Mouse (Mus musculus): ENCODE results near the gene Krtap5-4.
"Not testable (repeated sequence)": the region's sequence is repeated elsewhere in the genome, so short reads cannot be mapped to it uniquely, and the experiment has no call there.

Gene Krtap5-4

DNA sequence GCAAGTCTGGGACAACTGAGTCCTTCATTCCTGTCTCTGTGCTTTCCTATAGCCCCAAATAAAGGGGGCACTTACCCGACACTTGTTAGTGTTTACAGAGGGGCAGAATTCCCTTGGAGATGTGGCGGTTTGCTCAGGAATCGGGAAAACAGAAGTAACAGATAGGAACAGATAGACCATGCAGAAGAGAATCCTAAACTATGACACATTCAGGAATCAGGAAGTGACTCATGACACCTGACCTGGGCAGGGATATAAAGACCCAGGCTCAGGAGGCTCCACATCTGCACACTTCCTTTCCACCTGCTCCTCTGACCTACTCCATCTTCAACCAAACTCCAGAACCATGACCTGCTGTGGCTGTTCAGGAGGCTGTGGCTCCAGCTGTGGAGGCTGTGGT lies at the start of gene Krtap5-4:
Gene Krtap5-4 (plus strand): TSS at position 301 of the 400 bp plus-strand sequence.
- DNase-seq = no peak

DNA sequence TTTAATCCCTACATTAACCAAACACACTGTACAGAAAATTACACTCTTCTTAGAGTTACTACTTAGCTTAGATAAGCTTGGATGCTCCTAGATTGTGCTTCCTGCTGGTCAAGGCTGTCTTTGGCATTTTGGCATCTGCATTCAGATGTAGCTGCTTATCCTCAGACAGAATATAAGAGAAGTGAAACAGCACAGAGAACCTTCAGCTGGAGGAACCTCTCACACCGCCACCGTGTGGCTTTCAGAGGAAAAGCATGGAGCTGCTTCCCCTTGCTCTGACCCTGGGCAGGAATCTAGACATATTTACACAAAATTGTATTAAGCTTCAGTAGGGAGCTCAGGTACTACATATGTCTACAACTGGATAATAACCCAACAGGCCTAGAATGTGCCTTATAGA lies 47.8 kb upstream of the Krtap5-4 start:
- DNase-seq = peak; percentile 66 to 70

DNA sequence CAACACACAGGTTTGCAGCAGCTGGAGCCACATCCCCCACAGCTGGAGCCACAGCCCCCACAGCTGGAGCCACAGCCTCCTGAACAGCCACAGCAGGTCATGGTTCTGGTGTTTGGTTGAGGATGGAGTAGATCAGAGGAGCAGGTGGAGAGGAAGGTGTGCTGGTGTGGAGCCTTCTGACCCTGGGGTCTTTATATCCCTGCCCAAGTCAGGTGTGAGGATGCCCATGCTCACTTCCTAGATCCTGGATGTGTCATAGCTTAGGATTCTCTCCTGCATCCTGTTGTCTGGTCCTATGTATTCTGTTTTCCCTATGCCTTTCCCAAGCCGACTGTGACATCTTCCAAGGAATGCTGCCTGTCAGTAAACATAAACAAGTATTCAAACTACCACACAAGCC lies 45.1 kb upstream of the Krtap5-4 start, which contains the start of gene Gm2431:
Gene Gm2431 (minus strand): TSS at position 101 of the 400 bp plus-strand sequence.
- not testable (repeated sequence) for DNase-seq

DNA sequence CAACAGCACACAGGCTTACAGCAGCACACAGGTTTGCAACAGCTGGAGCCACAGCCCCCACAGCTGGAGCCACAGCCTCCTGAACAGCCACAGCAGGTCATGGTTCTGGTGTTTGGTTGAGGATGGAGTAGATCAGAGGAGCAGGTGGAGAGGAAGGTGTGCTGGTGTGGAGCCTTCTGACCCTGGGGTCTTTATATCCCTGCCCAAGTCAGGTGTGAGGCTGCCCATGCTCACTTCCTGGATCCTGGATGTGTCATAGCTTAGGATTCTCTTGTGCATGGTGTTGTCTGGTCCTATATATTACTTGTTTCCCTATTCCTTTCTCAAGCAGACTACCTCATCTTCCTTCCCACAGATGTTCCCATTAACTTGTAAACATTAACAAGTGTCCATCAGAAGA lies 29.1 kb upstream of the Krtap5-4 start, which contains the start of gene Gm4559:
Gene Gm4559 (minus strand): TSS at position 101 of the 400 bp plus-strand sequence.
- not testable (repeated sequence) for DNase-seq

DNA sequence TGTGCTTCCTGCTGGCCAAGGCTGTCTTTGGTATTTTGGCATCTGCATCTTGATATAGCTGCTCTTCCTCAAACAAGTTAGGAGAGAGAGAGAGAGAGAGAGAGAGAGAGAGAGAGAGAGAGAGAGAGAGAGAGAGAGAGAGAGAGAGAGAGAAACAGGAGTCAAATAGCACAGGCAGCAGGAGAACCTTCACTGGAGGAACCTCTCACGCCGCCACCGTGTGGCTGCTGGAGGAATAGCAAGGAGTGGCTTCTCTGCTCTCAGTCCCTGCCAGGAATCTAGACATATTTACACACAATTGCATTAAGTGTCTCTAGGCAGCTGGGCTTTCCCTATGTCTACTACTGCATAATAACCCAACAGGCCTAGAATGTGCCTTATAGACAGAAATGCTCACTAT lies 25.2 kb upstream of the Krtap5-4 start:
- peak; percentile 88 to 89 for DNase-seq

DNA sequence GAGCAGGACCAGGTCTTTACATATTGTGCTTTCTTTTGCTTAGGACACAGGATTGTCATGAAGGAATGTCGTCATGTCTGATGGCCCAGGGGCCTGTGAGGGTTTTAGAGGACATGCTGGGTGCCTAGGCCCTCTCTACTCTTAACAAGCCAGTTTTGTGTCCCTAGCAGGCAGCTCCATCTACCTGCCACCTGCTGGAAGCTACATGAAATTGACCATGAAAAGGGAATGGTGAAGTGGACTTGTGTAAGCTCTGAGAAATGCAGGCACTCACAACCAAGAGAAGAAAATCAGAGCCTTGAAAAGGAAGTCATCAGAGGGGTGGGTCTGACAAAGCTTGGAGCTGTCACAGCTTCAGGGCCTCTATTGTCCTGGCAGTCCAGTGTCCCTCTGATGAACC lies 24.1 kb upstream of the Krtap5-4 start:
- not testable (repeated sequence) for DNase-seq

DNA sequence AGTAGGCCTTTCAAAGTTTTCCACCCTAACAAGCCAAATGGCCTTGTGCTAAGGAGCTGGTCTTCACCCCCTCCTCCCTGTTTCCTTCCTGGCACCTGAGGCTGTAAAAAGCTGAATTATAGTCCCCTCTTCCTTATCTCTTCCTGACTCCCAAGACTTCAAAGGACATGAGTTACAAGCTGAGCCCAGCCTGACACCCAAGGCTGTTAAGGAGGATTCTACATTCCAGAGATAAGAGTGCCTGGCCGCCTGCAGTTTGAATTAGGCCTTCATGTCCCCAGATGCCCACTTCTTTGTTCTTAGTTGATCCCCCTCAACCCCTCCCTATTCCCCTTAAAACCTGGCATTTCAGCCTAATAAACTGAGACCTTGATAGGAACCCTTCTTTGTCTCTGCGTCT lies 20.5 kb upstream of the Krtap5-4 start:
- not testable (repeated sequence) for DNase-seq

DNA sequence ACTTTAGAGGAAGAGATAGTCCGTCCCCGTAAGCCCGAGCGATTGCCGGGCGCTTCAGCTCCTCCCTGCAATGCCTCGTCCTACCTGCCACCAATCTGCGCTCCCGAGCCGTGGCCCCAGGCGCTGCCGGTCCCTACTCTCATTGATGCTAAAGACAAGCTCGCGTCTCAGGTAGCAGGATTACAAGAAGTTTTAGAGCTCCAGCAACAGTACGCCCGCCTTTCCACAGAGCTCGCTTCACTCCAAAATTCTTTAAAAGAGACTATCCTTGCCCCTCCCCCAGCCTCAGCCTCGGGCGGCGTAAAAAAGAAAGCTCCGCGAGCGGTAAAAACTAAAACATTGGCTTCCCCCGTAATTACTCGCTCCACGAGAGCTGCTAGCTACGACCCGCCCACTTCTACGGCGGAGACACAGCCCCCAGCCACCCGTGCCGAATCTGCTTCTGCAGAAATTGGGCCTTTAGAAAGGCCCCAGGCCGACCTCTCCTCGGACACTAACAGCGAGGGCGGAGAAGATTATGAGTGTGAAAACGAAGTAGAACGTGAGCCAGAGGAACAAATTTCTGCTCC lies 19.2 kb upstream of the Krtap5-4 start:
- DNase-seq = peak; percentile 72 to 76

DNA sequence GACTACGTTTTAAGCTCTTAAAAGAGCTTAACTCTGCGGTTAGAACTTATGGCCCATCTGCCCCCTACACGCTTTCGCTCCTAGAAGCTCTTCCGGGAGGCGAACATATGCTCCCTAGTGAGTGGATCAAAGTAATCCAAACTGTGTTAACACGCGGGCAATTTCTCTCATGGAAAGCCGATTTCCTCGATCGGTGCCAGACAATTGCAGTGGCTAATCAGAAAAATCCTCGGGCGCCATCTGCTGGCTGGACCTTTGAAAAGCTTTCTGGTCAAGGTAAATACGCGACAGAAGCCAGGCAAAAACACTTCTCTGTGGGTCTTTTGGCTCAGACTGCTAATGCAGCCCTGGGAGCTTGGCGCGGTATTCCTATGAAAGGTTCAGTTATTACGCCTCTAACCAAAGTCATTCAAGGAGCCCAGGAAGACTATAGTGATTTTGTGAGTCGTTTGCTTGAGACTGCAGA lies 18.7 kb upstream of the Krtap5-4 start:
- DNase-seq = peak; percentile 98 to 99

DNA sequence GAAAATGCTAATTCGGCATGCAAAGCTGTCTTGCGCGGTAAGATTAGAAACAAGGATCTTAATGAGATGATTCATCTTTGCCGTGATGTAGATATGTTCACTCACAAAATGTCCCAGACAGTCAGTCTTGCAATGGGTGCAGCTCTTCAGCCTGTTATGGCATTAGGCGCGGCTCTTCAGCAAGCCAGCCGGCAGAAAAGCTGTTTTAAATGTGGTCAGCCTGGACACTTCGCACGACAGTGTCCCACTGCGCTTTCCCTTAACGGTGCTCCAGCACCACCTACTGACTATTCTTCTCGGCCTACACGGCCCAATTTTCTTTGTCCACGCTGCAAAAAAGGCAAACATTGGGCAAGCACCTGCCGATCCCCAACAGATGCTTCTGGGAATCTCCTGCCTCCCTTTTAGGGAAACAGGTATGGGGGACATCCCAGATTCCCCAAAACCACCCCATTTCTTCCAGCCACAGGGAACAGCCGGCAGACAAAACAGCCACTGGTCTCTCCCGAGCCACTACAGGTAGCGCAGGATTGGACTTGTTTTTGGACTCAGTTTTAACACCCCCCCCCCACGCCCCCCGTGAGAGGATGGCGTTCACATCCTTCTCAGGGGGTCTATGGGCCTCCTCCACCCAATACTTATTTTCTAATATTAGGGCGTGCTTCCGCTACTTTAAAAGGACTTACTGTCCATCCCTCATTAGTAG lies 18.1 kb upstream of the Krtap5-4 start:
- DNase-seq = peak; percentile 65 to 66

DNA sequence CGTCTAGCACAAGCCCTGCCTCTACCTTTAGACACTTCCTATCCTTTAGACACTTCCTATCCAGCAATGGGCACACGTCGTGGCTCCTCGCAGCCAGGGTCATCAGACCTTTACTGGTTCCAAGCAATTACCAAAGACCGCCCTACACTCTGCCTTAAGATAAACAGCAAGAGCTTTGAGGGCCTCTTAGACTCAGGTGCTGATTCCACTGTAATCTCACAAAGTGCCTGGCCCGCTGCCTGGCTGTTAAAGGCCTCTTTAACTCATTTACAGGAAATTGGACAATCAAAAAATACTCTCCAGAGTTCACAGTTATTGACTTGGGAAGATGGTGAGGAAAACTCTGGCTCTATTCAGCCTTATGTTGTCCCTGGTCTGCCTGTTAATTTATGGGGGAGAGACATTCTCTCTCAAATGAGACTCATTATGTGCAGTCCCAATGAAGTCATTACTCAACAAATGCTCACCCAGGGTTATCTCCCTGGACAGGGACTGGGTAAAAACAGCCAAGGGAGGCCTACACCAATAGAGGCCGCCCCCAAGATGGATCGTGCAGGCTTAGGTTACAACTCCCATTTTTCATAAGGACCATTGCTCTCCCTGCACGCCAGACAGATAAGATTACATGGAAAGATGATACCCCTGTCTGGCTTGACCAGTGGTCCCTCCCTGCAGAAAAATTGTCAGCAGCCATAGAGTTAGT lies 17.3 kb upstream of the Krtap5-4 start:
- not testable (repeated sequence) for DNase-seq

DNA sequence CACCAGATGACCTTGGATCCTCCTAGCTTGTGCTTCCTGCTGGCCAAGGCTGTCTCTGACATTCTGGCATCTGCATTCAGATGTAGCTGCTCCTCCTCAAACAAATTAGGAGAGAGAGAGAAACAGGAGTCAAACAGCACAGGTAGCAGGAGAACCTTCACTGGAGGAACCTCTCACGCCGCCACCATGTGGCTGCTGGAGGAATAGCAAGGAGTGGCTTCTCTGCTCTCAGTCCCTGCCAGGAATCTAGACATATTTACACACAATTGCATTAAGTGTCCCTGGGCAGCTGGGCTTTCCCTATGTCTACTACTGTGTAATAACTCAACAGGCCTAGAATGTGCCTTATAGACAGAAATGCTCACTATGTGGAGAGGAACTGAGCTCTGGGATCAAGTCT lies 9.5 kb upstream of the Krtap5-4 start:
- DNase-seq = peak; percentile 56 to 65

DNA sequence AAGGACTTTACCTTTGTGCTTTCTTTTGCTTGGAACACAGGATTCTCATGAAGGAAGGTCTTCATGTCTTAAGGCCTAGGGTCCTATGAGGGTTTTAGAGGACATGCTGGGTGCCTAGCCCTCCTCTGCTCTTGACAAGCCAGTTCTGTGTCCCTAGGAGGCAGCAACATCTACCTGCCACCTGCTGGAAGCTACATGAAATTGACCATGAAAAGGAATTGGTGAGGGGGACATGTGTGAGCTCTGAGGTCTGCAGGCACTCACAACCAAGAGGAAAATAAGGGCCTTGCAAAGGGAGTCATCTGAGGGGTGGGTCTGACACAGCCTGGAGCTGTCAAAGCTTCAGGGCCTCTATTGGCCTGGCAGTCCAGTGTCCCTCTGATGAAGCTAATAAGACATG lies 7.9 kb upstream of the Krtap5-4 start:
- no peak for DNase-seq

DNA sequence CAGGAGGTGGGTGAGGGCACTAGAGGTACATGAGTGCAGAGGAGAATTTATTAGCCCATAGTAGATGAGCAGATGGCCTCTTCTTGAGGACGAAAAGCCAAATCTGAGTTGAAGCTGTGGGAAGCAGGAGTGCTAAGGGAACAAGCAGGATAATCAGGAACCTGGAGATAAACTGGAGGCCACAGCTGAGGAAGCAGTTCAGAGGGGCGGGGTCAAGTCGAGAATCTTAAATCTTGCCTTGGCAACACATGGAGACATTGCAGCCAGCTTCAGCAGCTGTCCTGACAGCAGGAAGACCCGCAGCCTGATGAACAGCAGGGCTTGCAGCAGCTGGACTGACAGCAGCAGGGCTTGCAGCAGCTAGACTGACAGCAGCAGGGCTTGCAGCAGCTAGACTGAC lies 7.2 kb upstream of the Krtap5-4 start:
- not testable (repeated sequence) for DNase-seq

DNA sequence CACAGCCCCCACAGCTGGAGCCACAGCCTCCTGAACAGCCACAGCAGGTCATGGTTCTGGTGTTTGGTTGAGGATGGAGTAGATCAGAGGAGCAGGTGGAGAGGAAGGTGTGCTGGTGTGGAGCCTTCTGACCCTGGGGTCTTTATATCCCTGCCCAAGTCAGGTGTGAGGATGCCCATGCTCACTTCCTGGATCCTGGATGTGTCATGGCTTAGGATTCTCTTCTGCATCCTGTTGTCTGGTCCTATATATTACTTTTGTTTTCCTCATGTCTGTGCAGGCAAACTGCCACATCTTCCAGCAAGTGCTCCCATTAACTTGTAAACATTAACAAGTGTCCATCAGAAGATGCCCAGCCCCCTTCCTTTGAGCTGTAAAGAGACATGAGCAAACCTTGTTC lies 6.3 kb upstream of the Krtap5-4 start, which contains the start of gene Krtap5-1:
Gene Krtap5-1 (minus strand): TSS at position 101 of the 400 bp plus-strand sequence.
- not testable (repeated sequence) for DNase-seq

DNA sequence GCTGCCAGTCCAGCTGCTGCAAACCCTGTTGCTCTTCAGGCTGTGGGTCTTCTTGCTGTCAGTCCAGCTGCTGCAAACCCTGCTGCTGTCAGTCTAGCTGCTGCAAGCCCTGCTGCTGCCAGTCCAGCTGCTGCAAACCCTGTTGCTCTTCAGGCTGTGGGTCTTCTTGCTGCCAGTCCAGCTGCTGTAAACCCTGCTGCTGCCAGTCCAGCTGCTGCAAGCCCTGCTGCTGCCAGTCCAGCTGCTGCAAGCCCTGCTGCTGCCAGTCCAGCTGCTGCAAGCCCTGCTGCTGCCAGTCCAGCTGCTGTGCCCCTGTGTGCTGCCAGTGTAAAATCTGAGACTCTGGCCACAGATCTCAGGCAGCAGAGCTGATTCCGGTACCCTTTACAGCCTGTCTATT lies 580 bp downstream of the Krtap5-4 start:
- DNase-seq = not testable (repeated sequence)

DNA sequence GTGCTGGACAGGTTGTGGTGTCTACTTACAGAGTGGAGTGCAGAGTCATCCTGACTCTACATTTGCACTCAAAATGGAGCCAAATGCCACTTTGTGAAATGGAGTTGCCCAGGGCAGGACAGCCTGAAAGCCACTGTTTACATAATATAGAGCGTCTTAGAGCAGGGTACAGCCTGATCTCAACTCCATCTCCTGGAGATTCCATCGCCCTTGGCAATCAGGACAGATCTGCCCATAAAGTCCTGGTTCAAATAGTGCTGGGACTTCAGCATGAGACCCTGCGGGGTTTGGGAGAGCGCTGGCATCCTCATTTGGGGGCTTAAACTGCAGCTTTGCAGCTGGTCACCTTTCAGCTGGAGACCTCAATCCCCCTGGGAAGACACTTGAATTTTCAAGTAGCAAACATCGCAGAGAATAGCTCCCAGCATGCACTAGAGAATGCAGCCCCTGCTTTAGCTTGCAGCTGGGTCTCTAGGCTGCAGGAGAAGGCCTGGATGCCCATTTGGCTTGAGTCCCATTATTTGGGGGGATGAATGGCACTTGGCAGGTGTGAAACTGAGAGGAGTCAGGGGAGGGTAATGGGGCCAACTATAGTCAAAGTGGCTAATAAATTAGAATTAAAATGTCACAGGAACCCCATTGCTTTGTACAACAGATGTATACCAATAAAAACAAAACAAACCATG lies 11.4 kb downstream of the Krtap5-4 start:
- DNase-seq = peak; percentile 35 to 38

DNA sequence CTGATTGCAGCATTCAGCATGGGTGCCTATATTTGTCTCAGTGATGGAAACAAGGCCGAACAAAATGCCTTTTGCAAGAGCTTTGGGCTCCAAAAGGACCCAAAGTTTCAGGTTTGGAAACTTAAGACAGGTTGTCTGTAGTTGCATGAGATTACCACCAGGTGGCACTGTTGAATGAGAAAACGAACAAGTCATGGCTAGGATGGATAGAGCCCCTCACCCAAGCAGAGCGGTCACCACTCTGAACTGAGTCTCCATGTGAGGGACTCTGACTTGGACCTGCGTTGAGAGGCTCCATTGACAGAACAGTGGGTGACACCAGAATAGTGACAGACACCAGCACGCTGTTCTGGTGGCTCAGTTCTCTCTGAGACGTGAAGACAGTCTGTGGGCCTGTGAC lies 13.2 kb downstream of the Krtap5-4 start:
- peak; percentile 70 to 77 for DNase-seq

DNA sequence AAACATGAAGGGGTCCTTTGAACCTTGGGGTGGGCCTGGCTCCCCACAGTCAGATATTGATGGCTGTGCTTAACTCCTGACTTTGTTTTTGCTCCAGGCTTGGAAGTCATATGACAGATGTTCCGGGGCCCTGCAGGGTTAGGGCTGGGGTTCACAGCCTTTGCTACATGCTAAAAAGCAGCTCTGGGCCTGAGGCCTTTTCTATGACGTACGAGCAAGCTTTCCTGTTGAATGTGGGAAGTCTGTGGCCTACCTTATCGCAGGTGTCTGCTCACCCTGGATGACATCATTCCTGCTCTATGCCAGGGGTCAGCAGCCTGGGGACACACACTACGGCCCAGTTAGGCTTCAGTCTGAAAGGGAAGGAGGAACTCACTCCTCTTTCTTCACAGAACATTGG lies 13.9 kb downstream of the Krtap5-4 start:
- no peak for DNase-seq

DNA sequence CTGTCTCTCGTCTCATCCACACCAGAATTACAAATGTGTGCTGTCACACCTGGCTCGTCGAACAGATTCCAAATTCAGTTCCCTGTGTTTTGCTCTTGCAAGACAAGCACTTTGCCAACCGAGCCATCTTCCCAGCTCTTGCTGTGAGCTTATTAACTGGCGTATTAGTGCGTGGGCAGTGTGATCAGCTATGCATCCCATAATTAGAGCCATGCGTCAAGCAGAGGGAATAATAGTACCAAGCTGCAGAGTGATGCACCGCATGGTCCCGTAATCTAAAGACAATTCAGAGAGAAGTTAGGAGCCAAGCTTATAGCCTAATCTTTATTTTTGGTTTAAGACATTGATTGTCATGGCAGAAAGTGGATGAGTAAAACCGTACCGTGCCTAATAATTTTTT lies 15.8 kb downstream of the Krtap5-4 start:
- no peak for DNase-seq

DNA sequence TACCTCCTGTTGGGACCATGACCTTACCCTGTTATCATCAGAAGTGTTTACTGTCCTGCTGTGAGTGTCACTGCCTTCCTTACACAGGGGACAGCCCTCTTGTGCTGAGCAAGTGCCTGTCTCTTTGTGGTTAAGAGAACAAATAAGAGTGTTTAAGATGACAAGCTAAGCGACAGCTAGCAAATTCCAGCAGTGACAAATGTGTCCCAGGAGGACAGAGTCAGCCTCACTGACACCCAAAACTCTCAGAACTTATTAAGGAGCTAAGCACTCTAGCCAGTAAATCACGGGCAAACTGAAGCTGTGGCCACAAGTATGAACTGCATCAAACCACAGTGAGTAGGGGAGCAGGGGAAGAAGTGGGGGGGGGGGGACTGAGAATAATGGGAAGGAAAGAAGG lies 17.6 kb downstream of the Krtap5-4 start:
- no peak for DNase-seq

DNA sequence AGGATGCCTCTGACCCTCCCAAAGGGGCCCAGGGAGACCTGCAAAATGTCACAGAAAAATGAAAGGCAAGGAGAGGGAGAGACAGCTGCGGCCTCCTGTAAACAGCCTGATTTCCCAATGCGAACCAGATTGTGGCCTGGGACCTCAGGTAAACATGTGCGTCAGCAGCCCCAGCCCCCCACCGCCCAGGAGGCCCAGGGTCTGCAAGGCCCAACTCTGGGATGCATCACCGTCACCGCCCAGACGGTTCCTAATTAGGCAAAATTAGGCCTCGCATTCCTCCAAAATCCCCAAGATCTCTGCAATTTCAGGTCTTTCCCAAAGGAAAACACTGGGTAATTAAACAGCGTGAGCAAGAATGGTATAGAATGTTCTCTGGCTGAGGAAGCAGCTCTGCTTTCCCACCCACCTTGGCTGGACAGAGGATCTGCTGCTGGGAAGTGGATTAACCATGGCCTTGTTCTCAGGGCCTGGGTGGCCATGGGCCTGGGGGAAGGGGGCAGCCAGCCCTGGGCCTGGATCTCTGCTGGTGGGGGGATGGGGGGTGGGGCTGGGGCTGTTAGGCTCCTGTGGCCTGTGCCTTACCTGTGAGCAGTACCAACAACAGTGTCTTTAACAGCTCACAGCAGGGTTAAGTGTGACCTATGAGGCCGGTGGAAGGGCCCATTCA lies 18.4 kb downstream of the Krtap5-4 start:
- not testable (repeated sequence) for DNase-seq
